Mouse (Mus musculus) G1E-ER4 (cell line): ENCODE data around the gene Gpr19. TPM values are rescaled to one million over a fixed set of nuclear protein-coding genes. Genes with fewer than 3 reads are reported as not detected.

Experiments
- GATA1 ChIP-seq: IDR thresholded peaks from one replicate; pipeline ENCODE4 v1.8.0; 2012; ENCODE audit warnings: low read length, inconsistent platforms
- polyA plus RNA-seq: library from polyadenylated mRNA; stranded (reverse); fragments of >175 nt; gene quantifications from 2 replicates; pipeline ENCODE4 v1.2.3, GENCODE M21; 2012

Gene Gpr19
- polyA plus RNA-seq, 1 experiment, result 1.7 TPM

DNA sequence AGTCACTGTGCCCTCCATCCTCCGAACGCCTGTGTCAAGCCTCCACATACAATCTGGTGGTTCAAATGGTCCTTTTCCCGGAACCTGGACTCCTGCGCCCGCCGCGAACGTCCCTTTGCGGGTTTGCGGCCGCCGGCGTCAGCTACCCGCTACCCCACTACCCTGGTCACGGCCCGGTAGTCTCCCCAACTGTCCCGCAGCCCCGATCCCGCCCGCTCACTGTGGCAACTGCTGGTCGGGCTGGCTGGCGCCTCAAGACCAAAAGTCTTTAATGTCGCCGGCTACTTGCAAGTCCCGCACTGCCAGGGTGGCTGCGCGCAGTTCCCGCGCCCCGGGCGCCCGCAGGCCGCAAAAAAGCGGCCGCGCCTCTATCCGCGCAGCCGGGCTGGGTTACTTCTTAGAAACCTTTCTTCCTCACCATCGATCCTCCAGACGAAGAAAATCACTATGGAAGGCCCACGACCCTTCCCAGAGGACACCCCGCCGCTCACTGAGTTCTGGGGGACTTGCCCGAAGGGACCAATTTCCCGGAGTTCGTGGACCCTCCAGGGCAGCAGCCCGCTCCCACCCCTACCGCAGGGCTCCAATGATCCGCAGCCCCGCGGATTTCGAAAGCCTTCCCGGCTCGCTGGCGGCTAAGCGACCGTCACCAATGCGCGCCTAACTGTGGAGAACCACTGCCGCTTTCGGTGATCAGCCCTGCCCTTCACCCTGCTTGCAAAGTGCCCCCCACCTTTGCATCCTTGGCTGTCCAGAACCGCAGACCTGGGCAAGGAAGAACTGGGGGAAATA, 28.6 kb upstream of the Gpr19 start:
- no peak for TF ChIP-seq GATA1

DNA sequence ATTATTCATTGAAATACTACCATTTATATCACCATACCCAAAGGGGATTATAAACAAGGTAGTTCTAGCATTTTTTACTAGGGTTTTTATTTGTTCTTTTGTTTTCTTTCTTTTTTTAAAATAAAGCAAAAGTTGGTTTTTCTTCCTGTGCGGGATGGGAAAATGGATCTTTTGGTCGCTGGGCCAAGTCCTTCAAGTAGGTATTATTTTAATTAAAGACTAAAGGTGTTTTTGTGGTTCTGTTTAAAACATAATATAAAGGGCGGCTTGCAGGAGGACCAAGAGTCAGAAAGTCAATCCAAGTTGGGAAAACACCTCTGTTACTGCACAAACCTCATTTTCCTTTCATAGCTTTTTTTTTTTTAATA, 27.9 kb upstream of the Gpr19 start:
- TF ChIP-seq GATA1, result no peak

DNA sequence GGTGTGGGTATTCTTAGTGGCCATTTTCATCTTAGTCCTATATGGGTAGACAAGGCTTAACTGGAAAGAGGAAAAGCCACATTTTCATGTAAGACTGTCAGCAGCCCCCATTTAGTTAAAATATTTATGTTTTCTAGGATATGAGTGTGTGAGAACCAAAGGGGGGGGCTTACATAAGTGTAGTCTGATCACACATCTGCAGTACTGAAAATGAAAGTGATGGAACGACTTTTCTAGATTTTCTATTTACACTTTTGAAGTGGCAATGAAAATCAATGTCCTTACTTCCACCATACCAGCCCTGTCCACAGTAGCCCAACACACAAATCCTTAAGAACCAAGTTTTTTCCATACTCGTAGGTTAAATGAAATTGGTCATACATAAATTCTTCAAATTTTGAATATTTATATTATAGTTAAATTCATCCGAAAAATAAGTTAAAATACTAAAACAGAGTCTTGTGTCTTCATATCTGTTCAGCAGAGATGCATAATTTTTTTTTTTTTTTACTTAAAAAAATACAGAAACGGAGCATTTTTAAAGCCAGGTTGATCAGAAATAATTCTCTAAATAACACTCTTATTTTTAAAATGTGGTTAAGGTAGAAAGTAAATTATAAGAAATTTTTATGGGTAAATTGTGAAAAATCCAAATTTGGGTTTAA, 27.4 kb upstream of the Gpr19 start:
- no peak for TF ChIP-seq GATA1

DNA sequence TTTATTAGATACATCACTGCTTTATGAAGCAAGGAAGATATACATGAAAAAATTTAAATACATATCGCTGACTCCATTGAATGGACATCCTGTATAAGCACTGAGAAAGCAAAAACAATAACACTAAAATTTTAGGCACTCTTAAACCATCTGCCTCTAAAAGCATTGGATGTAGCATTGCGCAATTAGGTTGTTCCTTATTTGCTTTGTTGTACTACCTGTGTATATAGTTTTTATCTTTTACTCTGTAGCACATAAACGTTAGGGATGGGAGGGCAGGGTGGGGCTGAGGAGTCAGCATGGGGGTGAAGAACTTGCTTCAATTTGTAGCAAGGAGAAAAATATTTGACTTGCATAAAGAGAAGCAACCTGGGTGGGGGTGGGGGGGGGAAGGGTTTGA, 25.9 kb upstream of the Gpr19 start:
- TF ChIP-seq GATA1, result no peak

DNA sequence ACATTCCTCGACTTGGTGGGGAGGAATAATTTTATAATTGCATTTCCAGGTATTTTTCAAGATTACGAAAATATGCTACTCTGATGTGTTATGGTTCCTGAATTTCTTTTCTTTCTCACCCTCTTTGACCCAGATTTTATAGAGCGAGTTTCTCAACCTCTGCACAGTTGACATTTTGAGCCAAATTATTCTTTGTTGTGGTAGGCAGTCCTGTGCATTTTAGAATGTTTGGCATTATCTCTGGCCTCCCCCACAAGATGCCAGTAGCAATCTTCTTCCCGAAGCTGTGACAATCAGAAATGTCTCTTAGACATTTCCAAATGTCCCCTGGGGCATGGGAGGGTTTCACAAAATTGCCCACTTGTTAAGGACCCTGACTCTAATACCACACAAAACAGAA, 25.3 kb upstream of the Gpr19 start:
- TF ChIP-seq GATA1, result no peak

DNA sequence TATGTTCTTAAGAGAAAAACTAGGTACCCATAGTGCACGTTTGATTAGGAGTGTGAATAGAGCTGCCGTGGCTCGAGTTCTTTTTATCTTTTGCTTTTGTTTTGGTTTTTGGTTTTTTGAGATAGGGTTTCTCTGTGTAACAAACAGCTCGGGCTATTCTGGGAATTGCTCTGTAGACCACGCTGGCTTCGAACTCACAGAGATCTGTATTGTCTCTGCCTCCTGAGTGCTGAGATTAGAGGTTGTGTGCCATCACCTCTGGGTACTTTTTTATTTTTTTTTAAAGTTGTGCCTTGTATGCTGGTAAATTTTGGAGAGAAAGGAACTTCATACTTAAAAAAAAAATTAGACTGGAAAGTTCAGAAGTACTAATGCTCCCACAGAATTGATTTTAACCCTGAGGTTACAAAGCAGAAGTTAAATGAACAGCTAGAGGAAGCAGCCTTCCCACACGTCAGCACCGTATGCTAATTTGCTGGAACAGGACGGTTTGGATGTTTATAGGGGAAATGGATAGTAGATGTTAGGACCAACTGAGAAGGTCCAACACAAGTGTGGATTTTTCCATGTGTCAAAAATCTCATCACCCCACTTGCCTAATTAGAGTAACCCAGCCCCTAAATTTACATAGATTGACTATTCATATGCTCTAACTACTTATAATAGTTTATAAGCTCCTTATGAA, 24.3 kb upstream of the Gpr19 start:
- TF ChIP-seq GATA1, result no peak

DNA sequence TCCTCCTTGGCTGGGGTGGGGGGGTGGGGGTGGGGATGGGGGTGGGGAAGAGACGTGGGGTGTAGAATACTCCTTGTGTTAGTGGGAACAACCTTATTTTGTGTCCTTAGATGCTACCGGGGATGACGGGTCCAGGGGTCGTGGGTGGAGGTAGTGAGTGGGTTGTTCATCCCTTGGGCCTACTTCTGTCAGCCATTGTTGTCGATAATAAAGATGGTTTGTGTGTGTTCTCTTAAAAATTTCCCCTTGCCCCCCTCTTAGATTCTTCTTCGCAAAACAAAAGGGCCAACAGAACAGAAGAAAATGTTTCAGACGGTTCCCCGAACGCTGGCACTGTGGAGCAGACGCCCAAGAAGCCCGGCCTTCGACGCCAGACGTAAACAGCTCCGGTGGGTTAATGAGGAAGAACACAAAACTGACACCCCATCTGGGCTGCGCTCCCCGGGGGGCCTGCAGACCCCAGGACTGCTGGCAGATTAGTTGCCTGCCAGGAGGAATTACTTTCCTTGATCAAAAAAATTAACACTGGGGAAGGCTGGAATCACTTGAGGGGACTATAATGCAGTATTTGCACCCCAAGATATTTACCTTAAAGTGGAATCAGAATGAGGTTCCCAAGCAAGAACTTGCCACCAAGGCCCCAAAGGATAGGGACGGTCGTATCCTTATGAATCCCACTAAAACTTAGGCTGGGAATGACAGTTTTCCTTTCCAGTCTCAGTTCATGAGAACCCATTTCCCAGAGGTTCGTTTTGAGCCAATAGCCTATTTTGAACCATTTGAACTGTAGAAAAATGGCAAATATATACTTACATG, 23.5 kb upstream of the Gpr19 start:
- TF ChIP-seq GATA1, result no peak

DNA sequence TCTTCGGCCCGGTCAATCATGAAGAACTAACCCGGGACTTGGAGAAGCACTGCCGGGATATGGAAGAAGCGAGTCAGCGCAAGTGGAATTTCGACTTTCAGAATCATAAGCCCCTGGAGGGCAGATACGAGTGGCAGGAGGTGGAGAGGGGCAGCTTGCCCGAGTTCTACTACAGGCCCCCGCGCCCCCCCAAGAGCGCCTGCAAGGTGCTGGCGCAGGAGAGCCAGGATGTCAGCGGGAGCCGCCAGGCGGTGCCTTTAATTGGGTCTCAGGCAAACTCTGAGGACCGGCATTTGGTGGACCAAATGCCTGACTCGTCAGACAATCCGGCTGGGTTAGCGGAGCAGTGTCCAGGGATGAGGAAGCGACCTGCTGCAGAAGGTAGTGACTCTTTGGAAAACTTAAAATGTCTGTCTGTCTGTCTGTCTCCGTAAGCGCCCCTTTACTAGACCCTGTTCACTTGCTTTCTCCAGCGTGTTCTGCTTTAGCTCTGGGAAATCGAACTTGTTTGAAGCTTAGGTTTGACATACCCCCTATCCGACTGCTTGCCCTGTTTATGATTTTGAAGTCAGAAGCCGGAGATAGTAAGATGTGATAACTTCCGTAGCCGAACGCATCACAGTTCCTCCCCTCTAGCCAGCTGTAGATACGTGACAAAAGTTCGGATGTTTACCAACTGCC, 22.8 kb upstream of the Gpr19 start:
- TF ChIP-seq GATA1, result no peak

DNA sequence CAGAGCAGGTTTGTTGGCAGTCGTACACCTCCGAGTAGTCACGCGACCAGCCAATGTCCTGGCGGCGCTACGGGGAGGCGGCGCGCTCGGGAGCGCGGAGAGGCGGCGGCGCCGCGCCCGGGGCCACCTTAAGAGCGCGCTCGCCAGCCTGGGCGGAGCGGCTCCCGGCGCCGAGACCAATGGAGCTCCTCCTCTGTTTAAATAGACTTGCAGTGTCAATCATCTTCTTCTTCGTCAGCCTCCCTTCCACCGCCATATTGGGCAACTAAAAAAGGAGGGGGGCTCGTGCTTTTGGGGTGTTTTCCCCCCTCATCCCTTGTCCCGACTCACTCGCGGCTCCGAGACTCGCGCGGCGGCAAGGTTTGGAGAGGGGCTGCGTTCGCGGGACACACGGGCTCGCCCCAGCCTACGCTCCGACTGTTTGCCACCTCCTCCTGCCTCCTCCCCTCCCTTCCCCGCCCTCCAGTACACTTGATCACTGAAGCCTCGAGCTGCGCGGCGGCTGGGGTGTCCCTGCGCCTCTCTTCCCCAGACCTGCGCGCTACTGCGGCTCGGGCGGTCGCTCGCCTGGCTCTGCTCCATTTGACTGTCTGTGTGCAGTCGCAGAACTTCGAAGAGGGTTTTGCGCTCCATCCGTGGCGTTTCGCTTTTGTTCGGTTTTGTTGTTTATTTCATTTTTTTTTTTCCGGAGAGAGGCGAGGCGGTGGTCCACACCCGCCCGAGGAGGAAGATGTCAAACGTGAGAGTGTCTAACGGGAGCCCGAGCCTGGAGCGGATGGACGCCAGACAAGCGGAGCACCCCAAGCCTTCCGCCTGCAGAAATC, 22.0 kb upstream of the Gpr19 start, which contains the start of gene Cdkn1b:
TSS of gene Cdkn1b (plus strand) at position 212 of the 824 bp plus-strand sequence.
- TF ChIP-seq GATA1, result no peak

DNA sequence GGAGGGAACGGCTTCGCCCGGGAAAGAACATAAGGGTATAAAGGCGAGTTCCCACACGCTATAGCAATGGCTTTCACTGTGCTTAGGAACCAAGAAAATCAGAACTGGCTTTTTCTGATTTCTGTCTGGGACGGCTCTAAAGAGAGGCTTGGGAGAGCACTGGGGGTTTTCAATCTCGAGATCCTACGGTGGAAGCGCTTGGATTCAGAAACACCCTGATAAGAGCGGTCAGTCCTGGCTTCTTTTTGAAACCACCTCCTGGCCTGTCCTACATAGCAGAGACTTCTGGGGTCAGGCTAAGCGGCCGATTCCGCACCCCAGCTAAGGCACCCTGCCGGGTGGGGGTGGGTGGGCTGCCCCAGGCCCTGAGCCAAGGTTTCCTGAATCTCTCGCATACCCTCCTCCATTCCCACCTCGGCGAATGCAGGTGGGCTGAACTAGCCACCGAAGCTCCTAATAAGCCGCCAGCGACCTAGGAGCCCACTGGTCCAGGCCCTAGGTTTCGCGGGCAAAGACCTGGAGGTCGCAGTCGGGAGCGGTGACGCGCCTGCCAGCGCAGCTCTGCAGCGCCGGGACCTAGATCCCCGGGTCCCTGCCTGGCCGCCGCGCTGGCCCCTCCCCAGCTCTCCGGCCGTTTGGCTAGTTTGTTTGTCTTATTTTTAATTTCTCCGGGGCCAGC, 21.3 kb upstream of the Gpr19 start:
- no peak for TF ChIP-seq GATA1

DNA sequence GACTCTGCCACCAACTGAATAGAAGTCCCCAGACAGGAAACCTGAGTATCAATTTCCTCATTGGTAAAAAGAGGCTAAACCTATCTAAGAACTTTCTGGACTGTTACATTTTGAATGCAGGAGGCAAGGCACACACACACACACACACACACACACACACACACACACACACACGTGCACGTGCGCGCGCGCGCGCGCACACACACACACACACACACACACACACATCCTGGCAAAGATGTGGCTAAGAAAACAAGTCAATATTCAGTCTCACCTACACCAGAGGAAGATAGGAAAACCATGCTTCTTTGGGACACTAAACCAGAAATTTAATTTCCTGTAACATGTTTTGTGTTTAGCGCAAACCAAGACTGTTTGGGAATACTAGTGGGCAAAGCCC, 20.4 kb upstream of the Gpr19 start:
- no peak for TF ChIP-seq GATA1

DNA sequence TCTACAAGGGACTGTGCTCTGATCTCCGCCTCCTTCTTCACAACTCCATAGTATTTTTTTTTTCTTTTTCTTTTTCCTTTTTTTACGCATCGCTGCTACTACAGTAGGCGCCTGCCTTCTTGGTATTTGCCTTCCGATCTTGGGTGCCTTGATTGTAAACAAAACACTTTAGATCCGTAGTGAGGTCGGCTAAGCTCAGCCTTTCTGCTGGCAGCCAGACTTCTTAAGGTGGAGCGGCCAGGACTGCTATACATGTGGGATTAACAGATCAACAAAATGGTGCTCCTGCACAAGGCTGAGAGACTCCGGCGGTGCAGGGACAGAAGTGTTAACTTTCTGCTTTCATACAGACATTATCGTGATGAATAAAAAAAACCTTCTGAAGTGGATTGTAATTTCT, 18.7 kb upstream of the Gpr19 start:
- TF ChIP-seq GATA1, result no peak

DNA sequence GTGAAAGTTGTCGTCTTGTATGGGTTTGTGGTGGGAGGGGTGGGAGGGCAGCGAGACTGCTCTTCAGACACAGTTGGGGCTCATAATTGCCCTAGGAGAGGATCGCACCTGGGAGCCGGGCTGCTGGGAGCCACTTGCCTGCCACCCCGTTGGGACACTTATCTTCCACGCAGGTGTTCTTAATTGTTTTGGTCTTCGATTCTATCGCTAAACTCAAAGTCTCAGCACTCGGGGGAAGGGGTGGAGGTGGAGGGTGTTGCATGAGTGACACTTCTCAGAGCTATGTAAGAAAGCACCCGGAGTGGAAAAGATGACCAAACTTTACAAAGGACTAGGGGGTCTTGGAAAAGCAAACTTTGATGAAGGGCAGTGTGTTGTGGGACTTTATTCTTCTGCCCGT, 18.3 kb upstream of the Gpr19 start:
- no peak for TF ChIP-seq GATA1

DNA sequence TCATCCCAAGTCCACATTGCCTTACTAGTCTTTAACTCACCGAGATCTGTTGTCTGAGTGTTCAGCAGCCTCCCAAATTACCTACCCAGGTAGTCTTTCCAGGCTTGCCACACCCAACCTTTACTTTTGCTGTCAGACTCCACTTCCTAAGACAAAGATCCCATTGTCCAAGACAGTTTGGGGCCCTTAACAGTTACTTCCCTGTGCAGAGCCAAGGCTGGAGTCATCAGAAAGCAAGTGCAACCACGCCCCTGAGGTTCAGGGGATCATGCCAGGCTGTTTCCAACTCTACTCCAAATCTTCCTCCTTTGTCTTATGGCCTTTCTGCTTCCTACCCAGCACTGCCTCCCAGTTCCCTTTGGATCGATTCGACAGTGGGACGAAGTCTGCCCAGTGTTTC, 16.1 kb upstream of the Gpr19 start:
- no peak for TF ChIP-seq GATA1
